Mouse (Mus musculus): ENCODE measurements around the gene Gm28576. TPM values are rescaled to one million over a fixed set of nuclear protein-coding genes. Genes with fewer than 3 reads are reported as not detected.

The Gm28576 gene
- polyA plus RNA-seq (2012; rRNA removed), result not detected in 2 replicates

DNA sequence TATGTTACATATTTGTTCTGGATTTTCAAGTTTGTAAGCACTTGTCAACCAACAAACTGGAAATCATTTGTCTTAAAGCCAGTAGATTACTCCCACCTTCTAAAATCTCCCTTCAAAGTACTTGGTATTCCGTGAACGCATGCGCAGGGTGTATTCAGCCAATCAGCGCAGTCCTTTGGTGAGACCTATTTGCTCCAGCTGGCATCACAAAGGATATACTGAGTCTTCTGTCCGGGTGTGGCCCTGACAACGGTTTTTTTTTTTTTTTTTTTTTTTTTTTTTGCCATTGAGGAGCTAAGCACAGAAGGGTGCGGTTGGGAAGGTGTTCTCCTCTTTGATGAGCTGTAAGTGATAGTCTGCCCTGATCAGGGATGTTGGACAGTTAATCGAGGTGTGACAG is at the start of gene Gm28576:
Gene Gm28576, plus strand, starts transcription at position 301 of the 400 bp plus-strand sequence.

Other genes starting within 250 kb of the Gm28576 start
- 0.01 TPM in 1 of 2 replicates, not detected in the other for gene Gm20826, start 84.5 kb upstream of the Gm28576 start, polyA plus RNA-seq (2012; rRNA removed)